Mouse (Mus musculus) B cell, adult 2 months (primary cell): Measurements from ENCODE around the gene 2010111I01Rik.
"Not testable (repeated sequence)": the region's sequence is repeated elsewhere in the genome, so short reads cannot be mapped to it uniquely, and the experiment has no call there.

Source experiments
- DNase-seq, 2 experiments: peaks; one replicate each; pipeline ENCODE4 v3.0.0; 2022

The 2010111I01Rik gene

DNA sequence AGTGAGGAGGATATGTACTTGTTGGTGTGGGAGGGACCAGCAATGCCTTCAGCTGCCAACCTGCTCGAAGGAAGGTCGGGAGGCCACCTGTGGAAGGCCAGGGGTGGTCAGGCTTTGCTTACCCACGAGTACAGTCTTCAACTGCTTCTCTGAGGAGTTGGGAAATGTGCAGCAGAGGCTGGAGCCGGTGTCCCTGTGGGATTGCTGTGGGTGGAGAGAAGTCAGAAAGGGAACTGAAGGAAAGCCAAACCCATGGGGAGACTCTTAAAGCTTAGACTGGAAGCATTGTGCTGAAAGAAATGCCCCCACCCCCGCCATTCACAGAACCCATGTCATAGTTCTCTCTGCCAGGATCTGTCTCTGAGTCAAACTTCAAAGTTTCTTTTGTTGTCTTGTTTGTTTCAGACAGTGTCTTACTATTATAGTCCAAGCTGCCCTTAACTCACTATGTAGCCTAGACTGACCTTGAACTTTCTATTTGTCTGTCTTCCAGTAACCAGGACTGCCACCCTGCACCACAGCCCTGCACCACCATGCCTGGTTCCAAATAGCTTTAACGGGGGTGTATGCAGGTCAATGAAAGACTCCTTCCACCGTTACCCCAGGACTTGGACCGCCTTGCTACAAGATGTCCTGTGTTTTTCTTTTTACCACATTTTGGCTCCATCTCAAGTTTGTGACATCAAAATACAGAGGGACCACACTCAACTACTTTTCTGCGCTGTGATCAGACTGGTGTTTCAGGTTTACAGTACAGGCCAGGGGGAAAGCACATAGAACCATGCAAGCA lies 358.8 kb downstream of the 2010111I01Rik start:
- DNase-seq: no peak

DNA sequence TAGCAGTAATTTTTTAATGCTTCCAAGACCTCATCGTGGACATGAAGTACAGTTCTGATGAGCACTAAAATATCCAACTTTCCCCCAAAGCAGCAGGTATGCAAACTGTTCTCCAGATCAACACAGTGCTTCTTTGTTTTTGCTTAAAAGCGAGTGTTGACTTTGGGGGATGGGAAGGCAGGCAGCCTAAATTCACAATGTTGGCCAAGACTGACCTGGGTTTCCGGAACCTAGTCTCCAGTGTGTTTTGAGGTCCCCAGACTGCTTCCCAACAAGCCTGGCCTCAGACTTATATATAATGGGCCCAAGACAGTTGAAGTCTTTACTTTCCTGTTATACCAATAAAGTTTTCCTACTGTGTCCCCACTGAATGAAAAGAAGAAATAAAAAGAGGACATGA lies 359.6 kb downstream of the 2010111I01Rik start:
- DNase-seq: no peak

DNA sequence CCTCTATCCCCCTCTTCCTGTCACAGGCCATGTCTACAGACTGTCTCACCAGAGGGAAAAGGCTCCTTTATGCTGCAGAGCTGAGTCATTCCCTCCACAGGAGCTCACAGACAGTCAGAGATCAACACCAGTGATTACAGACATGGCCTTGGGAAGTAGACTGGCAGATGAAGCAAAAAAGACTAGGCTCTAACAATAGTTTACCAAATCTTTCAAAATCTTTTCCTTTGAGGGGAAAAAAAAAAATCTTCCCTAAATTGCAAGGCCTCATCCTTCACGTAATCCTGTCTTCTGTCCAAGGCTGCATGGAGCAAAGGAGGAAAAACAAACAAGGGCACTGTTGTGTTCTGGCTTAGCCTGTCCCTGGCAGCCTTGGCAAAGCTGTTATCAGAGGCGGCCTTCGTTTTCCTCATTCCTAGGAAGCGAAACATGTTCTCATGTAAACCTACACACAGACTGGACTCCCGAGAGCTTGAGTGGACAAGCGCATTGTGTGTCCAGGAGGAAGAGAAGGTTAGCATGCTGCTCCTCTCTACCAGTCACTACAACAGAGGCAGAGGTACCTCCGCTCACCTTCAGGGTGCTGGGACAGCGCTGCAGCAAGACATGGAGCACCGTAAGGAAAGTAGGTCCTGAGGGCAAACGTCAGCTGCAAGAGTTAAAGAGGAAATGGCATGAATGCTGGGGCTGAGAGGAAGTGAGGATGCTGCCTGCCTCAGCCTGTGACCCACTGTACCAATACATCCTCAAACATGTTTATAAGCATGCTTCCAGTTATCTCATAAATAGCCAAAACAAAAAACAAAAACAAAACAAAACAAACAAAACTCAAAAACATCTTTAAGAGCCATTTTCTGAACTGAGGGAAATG lies 360.5 kb downstream of the 2010111I01Rik start:
- no peak for DNase-seq

DNA sequence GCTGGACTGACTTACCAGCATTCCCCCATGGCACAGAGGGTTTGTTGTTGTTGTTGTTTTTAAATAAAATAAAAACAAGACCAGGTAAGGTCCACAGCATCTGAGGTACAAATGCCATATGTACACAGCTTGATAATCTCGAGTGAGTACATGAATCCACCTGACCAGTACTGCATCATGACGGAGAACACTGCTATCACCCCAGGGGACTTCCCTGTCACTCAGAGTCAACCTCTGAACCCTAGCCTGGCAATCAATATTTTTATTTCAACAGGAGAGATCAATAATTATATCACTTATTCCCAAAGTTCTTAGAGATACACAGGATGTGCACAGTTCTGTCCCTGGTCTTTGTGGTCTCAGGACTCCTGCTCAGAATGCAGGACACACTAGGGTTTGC lies 361.3 kb downstream of the 2010111I01Rik start:
- no peak for DNase-seq

DNA sequence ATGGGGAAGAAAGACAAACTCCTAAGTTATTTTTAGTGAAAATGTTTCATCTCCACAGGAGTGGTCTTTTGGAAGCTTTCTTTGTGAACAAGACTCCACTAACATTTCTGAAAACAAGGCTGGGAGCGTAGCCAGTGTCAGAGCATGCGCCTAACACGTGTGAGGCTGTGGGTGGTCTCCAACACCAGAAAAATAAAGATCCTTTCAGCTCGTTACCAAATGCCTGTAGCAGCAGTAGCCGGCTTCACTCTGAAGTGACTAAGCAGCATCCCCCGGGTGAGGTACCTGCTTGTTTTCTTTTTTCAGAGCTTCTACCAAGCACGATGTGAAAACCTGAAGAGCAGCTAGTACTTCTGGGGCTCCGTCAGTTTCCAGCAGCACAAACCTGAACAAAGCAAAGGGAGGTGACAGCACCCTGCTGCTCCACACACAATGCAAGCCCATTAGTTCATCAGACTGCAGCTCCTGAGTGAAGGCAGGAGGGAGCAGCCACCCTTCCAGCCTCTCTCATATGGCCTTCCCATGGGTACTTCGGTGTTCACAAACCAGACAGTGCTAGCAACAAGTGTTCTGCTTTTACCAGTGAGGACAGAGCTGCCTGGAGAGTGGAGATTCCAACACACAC lies 365.7 kb downstream of the 2010111I01Rik start:
- DNase-seq: no peak

DNA sequence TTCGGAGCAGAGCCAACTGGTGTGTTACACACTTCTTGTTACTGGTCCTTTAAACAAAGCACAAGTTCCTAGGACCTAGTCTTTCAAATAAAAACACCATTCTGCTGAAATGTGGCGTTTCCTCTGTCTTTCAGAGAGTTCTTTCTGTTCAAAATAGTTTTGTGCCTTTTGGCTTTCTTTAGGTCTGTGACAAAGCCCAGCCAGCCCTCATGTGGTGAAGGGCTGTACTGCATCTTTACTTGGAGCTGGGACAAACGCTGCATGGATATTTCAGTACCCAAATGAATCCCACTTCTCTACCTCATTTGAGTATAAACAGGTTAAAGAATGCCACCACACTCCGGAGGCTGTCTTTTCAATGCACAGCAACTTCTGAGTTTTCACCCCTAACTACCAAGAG lies 366.7 kb downstream of the 2010111I01Rik start:
- DNase-seq: peak; percentile 45 to 50

DNA sequence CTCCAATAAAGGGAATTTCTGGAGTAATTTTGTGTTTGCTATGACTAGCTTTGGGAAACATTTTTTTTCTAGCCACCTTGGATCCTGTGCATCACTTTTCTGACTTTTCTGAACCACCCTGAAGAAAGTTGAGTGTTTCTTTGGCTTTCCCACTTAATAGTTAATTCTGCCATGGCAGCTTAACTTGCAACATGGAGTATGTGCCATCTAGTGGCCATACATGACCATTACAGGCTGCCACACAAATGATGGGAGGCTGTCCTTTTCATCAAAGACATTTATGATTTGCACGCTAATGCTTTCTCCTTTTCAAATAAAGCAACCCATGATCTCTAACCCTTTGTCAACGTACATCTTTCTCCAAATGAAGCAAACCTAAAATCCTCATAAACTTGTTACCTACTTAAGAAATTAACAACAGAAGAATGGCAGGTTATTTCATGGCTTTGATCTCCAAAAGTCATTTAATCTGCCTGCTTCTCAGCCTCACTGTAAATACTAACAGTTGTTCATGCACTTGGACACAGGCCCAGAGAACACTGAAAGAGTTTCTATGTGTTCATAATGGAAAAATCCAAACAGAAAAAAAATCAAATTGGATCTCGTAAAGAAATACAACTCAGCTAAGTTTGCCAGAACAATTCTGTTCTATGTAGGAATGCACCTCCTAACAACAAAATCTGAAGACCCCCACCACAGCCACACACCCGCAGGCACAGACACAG lies 368.0 kb downstream of the 2010111I01Rik start:
- DNase-seq: peak; percentile 63 to 68

DNA sequence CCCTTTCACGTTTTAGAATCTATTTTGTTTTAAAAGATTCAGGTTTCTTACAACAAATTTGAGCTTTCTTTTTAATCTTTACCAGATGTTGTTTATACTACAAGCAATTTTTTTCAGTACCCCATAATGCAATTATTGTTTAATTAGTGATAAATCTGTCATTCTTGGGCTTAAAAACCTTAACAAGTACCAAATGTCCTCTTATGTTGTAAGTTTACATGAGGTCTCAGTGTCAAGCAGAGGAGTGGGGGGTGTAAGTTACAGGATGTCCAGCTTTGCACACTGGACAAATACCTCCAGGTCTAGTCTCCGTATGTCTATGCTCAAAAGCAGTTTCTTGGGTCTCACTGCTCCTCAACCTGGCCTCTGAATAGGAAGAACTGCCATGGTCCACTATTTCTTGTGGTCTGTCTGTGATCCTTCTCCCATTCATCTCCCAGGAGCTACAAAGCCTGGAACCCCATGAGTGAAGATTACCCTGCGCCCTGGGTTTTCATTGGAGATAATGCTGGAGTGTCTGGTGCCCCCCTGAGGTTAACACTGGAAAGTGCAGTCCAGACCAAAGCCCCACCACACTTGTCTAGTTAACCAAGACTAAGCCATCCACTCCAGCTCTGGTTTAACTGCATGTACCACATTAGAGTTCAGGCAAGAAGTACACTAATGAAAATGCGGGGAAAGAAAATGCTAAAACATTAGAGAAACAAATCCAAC lies 370.9 kb downstream of the 2010111I01Rik start:
- DNase-seq: peak; percentile 26 to 33

DNA sequence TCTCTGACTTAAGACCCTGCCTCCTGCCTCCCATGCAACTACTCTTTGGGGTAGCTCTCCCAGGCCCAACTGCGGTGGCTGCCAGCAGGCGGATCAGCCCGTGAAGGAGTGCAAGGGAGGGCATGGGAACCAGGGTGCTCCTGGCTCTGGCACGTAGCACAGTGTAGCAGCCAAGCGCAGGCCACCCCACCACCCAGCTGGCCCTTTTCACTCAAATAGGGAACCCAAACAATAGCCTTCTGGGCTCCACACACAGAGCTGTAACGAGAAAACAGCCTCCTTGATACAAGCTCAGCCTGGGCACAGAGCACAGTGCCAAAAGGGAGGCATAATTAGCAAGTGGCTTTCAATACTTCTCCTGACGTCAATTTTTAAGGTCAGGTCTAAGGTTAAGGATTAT lies 371.6 kb downstream of the 2010111I01Rik start:
- DNase-seq: no peak

DNA sequence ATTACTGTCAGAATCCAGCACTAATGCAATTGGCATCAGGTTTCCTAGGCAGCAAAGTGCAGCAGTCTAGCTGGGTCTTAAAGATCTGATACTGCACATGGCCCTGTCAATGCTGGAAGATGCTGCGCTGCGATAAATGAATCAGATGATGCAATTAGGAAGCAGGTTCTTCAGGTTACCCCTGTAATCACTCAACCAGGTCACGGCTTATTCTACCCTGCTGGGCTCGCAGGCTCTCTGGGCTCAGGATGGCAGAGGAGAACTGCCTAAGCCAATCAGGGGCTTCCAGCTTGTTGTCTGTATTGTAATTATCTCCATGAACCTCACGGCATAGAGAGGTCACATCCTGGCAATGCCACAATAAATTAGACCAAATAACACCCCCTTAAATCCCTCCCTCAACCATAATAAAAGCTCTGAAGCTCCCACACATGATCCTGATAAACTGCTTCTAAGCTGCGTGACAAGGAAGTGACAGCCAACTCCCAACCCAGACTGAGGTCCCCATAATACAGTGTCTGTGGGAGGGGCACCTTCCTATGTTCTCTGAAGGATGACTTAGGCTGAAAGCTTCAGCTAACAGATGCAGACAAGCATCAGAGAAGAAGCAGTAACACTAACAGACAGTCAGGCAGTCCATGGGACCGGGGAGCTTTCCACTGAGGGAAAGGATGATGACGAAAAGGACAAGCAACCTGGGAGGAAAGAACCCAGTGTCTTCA lies 372.7 kb downstream of the 2010111I01Rik start:
- no peak for DNase-seq

DNA sequence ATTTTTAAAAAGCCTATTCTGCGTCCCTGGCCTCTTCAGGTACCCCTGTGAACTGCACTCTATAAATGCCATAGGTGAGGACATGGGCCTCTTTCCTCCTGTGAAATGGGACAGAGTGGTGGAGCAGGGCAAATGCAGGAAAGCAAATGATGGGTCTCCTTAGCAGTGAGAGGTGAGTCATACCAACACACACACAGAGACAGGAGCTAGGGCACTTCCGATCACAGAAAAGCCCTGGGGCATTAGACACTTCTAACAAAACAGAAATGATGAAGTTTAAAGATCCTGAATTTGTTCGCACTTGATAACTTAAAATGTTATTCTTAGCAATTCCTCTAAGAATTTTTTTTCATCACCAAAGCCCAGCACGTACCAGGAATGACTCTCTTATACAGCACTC lies 375.3 kb downstream of the 2010111I01Rik start:
- DNase-seq: no peak

DNA sequence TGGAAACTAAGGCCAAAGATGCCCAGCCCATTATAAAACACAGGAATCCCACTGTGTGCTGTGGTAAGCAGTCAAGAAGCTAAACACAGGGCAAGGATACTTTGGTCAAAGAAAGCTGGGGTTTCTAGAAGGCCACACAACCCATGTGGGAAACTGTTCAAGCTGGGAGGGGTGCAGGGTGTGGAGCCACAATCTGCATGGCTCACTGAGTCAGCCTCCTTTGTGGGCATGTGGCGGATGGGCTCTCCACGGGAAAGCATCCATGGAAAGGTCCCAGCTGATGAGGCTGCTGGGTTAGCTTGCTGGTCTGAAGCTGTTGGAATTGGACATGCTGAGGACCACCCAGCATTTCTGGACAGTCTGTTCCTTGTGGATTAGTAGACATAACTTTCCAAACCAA lies 378.1 kb downstream of the 2010111I01Rik start:
- DNase-seq: no peak

DNA sequence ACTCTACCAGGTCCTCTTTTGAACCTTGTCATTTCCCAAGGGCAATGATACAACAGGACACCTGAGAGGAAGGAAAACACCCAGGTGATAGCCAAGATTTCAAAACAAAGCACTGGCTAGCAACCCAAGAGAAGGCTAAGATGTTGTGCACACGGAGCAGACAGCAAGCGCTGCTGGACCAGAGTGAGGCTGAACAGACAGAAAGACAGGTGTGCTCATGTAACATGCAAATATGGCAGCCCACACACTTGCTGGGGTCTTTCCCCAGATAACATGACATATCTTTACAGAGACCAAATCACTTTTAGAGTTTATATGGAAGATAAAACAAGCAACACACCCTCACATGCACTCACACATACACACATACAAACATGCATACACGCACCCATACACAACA lies 379.8 kb downstream of the 2010111I01Rik start:
- DNase-seq: no peak

DNA sequence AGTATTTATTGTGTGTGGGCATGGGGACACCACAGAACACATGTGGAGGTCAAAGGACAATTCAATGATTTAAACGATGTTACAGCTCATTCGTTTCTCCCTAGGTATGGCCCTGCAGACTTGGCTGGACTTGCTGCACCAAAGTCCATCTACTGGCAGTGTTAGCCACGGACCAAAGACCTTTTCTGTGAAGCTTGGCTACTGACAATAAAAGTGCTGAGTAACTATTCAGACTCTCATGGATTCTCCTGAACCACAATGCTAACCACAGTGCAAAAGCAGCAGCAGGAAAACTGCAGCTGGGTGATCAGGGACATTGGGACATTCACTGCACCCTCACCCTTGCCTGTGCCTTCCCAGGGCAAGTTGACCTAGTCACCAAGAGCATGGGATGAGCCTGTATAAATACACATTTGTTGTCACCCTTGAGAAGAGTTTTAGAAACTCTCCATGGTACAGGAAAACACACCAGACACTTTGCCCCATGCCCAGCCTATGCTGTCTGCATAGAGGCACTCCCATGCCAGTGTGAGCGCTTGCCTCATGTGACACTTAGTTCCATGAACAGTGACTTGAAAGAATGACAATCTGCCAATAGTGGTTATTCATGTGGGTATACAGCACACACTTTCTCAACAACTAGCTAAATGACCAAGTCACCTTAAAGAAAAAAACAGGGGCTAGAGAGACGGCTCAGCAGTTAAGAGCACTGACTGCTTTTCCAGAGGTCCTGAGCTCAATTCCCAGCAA lies 381.0 kb downstream of the 2010111I01Rik start:
- DNase-seq: no peak

DNA sequence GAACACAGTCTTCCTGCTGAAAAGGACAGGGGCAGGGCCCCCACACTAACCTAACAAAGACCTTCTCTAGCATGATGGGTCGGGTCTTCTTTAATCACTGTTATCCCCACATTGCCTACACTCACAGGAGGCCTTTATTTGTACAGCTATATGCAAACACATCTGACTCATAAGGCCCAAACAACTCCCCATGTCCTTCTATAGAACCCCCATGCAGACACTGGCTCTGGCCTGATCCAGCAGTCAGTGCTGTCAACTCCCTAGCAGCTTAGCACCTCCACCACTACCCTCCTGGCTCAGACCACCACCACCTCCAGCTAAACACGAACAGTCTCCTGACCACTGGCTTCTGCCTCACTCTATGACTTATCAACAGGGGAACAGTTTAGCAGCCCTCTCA lies 382.9 kb downstream of the 2010111I01Rik start:
- DNase-seq: no peak

DNA sequence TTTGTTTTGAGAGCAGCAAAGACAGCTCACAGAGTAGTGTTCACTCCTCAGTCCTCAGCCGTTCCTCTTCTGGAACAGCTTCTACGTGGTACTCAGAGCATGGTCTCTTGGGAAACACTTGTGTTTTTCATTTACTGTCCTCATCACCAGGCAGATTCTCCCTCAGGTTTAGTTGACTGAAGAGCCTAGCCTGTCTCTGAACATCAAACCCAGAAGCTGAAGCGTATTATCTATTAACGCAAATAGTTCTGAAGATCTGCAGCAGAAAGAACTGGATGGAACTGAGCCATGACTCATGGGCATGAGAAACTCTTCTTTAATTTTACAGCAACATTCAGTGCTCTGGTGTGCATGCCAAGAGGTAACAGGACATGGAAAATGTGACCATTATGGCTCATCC lies 385.4 kb downstream of the 2010111I01Rik start:
- DNase-seq: no peak

DNA sequence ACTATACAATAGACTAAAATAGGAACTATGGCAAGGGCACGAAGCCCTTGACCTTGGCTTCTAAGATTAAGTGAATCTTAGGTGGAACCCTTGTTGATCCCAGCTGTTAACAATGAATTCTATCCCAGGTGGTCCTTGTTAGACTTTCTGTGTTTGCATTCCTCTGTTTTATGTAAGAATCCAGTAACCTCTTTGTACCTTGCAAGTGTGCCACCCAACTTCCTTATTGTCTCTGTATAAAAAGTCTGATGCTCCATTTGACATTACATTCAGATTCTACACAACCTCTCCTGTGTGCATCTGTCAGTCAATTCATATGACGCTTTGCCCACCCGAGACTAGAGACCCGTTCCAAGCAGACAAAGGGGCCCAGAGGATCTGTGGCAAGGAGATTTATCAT lies 388.6 kb downstream of the 2010111I01Rik start:
- not testable (repeated sequence) for DNase-seq

DNA sequence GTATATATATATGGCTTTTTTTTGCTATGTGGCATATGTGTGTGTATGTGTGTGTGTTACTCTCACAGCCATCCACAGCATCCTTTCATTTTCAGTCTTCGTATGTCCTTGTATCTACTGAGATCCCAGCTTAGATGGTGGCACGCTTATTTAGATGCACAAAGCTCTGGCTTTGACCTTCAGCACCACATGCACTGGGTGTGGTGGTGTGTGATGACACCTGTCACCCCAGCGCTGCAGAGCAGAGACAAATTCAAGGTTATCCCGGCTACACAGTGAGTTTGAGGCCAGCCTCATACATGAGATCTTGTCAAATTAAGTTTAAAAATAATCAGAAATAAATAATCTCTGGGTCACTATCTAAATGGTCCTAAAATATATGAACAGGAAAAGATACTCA lies 391.4 kb downstream of the 2010111I01Rik start:
- DNase-seq: no peak

DNA sequence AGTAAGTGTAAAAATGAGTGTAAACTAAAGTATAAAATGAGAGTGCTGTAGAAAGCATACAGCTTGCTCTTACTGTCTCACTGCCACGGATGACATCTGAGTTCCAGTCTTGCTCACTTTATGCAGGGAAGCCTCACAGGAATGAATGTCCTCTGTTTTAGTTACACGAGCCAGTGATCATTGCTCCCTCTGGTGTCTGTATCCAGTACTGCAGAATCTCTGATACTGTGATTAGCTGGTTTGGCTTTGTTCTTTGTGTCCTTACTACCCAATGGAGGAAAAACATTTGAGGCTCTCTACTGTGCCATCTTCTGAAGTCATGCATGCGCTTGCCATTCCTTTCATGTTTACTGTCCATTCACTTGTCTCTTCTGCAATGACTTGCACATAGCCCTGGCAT lies 391.9 kb downstream of the 2010111I01Rik start:
- DNase-seq: peak; percentile 61 to 66

DNA sequence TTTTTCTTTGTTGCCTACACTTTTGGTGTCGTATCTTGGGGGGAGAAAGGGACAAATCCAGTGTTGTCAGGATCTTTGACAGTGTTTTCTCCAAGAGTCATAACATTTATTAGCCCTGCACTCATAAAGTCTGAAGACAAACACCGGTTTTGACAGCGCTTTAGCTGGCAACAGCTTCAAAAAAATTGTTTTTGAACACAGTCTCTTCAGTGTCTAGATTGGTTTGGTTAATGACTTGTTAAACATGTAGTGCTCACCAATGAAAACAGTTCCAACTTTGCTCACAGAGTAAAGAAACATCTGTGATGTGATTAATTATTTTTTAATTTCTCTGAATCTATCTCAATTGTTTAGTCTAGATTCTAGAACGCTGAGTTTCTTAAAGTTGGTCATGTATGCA lies 394.7 kb downstream of the 2010111I01Rik start:
- DNase-seq: no peak
